Mouse (Mus musculus) heart, postnatal 0 days (tissue): ENCODE data around the gene Ceacam16.

ENCODE experiments used
- CTCF ChIP-seq: IDR thresholded peaks from 2 replicates; pipeline ENCODE4 v1.5.1; 2016; ENCODE audit warnings: antibody characterized with exemption, control low read depth, low read depth
- EP300 ChIP-seq: IDR thresholded peaks from 2 replicates; pipeline ENCODE4 v1.6.1; 2016; ENCODE audit warnings: antibody characterized with exemption, low read depth

DNA sequence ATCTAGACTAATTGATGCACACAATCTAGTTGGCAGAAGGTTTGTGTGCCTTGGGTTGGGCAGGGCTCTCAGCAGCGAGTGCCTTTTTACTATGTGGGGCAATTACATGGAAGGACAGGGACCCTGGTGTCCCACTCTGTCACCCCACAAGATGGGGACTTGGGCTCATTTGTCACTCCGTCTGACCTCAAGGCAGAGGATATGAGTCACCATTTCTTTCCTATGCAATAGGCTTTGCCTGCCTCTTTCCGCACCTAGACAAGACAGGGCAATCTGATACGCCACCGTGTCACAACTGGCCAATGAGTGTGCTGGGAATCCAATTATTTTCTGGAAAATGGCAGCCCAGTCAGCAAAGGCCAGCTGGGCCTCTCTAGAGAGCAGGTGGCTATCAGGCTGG is 5.4 kb downstream of the Ceacam16 start:
- TF ChIP-seq CTCF (no peak), EP300 (no peak)
